Mouse (Mus musculus): Measurements from ENCODE around the gene Tes. TPM values are rescaled to one million over a fixed set of nuclear protein-coding genes. Genes with fewer than 3 reads are reported as not detected.

The Tes gene
- polyA plus RNA-seq, 1 experiment from 2014 or later: 114 TPM

DNA sequence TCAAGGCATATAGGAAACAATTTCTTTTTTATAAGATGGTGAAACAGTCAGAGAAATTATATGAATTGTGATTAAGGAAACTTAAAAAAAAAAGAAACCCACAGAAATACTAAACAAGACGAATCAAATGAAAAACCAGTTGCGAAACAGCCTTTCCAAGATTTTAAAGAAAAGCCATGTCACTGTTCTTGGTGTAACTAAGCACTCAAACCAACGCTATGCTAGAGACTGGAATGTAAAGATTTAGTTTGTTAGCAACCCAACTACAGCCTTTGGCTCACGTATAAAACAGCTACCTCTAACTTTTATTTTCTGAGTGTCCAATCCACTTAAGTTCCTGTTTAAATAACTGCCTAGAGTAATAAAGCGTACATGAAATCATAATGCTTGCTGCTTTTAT, 7.4 kb downstream of the Tes start:
- H3K27me3 ChIP-seq (ENCODE audit: control insufficient read depth, insufficient read depth, low read length): no peaks in the 10 kb centered on the region
- no peak for TF ChIP-seq CTCF (IDR thresholded peaks at IDR 0.05; ENCODE audit: low read depth)
- no peak for TF ChIP-seq EP300 (optimal IDR thresholded peaks at IDR 0.05)
- H3K4me3 ChIP-seq (ENCODE audit: low read depth, low read length): no peak overlapping the region
- DNase-seq (ENCODE audit: low spot score) (no peak), ATAC-seq (ENCODE audit: low FRiP score, low TSS enrichment) (no peak)
- H3K36me3 ChIP-seq (ENCODE audit: control insufficient read depth, insufficient read depth, low read length): no peaks in the 10 kb centered on the region
- no peak overlapping the region for H3K4me2 ChIP-seq (replicated peaks; ENCODE audit: low read depth)
- H3K9me3 ChIP-seq (ENCODE audit: control insufficient read depth, low read length): no peaks in the 10 kb centered on the region
- H3K27ac ChIP-seq (replicated peaks): no peak overlapping the region
- H3K4me1 ChIP-seq (replicated peaks; ENCODE audit: control insufficient read depth, insufficient read depth): peaks cover under 1% of the 10 kb centered on the region; the same call in 1 of the 2 replicates
- H3K9ac ChIP-seq (ENCODE audit: low read length): no peak overlapping the region
- WGBS: 60% methylated on average over 5 of the region's 5 CpGs

DNA sequence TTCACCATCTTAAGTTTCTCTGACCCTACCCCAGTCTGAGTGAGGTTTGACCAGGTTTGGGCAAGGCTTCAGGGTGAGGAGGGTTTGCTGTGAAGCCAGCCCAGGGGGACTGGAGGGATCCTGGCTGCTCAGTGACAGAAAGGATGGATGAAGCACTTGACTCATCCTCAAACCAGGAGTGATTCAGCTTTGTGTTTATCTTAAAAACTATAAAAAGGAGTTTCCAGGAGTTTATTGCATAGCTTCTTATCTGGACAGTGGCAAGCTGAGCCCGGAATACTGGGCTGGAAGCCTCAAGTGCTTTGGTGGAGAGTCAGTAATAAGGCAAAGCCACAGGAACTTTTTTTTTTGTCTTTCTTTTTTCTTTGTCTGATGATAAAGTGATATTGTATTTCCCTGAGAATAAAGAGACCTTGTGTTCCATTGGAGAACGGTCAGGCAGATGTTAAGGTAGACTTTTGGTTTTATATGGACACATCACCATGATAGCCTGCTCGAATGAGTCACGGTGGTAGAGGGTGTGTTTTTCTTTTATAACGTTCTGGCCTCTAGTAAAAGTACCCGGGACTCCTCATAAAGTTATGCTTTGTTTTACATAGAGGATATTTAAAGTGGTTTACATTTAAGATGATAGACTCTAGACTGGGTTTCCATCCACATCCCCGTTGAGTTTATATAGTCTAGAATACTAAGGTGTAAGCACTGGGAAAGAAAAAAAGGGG, 8.0 kb downstream of the Tes start:
- no peak overlapping the region for H3K4me3 ChIP-seq (ENCODE audit: low read depth, low read length)
- no peak overlapping the region for H3K9ac ChIP-seq (ENCODE audit: low read length)
- H3K36me3 ChIP-seq (ENCODE audit: control insufficient read depth, insufficient read depth, low read length): no peaks in the 10 kb centered on the region
- DNase-seq (ENCODE audit: low spot score) (no peak), ATAC-seq (ENCODE audit: low FRiP score, low TSS enrichment) (0 out of 2 replicates have a peak, but pooled peaks have one; percentile 29)
- H3K9me3 ChIP-seq (ENCODE audit: control insufficient read depth, low read length): no peaks in the 10 kb centered on the region
- H3K4me1 ChIP-seq (replicated peaks; ENCODE audit: control insufficient read depth, insufficient read depth): peaks cover 7% of the 10 kb centered on the region
- WGBS: 46% methylated on average over 7 of the region's 7 CpGs
- H3K27ac ChIP-seq (replicated peaks): no peak overlapping the region
- H3K4me2 ChIP-seq (replicated peaks; ENCODE audit: low read depth): no peak overlapping the region
- TF ChIP-seq CTCF (IDR thresholded peaks at IDR 0.05; ENCODE audit: low read depth): no peak
- no peak for TF ChIP-seq EP300 (optimal IDR thresholded peaks at IDR 0.05)
- no peaks in the 10 kb centered on the region for H3K27me3 ChIP-seq (ENCODE audit: control insufficient read depth, insufficient read depth, low read length)

DNA sequence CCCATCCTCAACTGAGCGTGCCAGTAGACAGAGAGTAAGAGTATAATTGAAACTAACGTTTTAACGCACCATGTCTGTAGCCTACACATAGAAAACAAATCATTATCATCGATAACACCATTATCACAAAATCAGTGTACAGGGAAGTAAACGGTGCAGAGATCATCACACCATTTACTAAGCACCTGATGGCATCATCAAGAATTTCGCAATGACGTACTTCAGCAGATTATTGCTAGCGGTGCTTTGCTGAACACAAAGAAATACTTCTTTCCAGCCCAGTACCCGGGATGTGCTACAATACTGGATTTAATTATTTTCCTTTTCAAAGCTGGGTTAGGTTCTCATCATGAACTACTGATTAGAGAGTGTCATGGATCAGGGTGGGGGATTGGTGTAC, 12.3 kb downstream of the Tes start:
- DNase-seq (ENCODE audit: low spot score): no peak
- H3K4me1 ChIP-seq (replicated peaks; ENCODE audit: control insufficient read depth, insufficient read depth): peaks cover 9% of the 10 kb centered on the region
- 73% methylated on average over 9 of the region's 9 CpGs for WGBS

DNA sequence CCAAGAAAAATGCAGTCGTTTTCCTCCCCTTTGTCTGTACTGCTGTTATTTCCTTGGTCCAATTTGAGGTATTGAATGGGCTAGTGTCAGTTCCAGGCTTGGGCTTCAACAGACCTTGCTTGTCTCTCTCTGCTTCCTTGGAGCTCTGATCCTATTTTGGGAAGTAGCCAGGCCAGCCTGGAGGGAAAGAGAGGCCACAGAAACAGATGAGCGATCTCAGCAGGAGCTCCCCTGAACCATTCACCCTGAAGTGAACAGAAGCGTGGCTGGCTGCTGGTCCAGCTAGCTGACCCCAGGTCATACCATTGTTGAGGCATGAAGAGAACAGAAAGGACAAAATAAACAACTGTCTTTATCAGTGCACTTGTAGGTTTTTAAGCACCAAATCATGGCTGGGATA, 12.8 kb downstream of the Tes start:
- DNase-seq (ENCODE audit: low spot score) (no peak), ATAC-seq (ENCODE audit: low FRiP score, low TSS enrichment) (no peak)
- Histone ChIP-seq H3K36me3 (ENCODE audit: control insufficient read depth, insufficient read depth, low read length) (no peaks in the 10 kb centered on the region), H3K4me3 (ENCODE audit: low read depth, low read length) (no peak overlapping the region), H3K4me1 (replicated peaks; ENCODE audit: control insufficient read depth, insufficient read depth) (peaks cover 9% of the 10 kb centered on the region), H3K9ac (ENCODE audit: low read length) (no peak overlapping the region), H3K9me3 (ENCODE audit: control insufficient read depth, low read length) (no peaks in the 10 kb centered on the region), H3K27ac (replicated peaks) (0 out of 2 replicates have a peak overlapping the region, but pooled peaks have one; percentile 0), H3K27me3 (ENCODE audit: control insufficient read depth, insufficient read depth, low read length) (no peaks in the 10 kb centered on the region), H3K4me2 (replicated peaks; ENCODE audit: low read depth) (no peak overlapping the region)
- TF ChIP-seq EP300 (optimal IDR thresholded peaks at IDR 0.05): no peak
- WGBS: 24% methylated on average over 3 of the region's 3 CpGs

More for the DNA sequence above, 12.3 kb downstream of the Tes start:
- no peak for ATAC-seq (ENCODE audit: low FRiP score, low TSS enrichment)
- Histone ChIP-seq H3K9me3 (ENCODE audit: control insufficient read depth, low read length) (no peaks in the 10 kb centered on the region), H3K9ac (ENCODE audit: low read length) (no peak overlapping the region), H3K4me3 (ENCODE audit: low read depth, low read length) (no peak overlapping the region), H3K27me3 (ENCODE audit: control insufficient read depth, insufficient read depth, low read length) (no peaks in the 10 kb centered on the region), H3K27ac (replicated peaks) (no peak overlapping the region), H3K36me3 (ENCODE audit: control insufficient read depth, insufficient read depth, low read length) (no peaks in the 10 kb centered on the region), H3K4me2 (replicated peaks; ENCODE audit: low read depth) (no peak overlapping the region)
- TF ChIP-seq CTCF (IDR thresholded peaks at IDR 0.05; ENCODE audit: low read depth): no peak
- no peak for TF ChIP-seq EP300 (optimal IDR thresholded peaks at IDR 0.05)

DNA sequence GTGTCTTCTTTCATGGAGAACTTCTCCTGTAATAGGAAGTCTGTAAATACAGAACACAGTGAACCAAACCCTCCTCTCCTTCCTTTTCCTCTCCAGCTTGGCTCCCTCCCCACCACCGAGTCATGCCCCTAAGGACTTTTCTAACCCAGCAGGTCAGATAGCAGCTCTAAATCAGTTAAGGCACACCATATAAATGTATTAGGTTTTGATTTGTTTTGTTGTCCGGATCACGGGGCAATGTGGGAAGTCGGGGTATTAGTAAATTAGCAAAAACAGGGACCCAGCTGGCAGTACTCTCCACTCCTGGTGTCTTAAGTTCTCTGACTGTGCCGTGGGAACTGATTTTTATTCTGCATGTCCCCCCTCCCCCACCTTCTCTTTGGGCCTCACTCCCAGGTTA, 14.4 kb downstream of the Tes start:
- DNase-seq (ENCODE audit: low spot score): no peak
- H3K27me3 ChIP-seq (ENCODE audit: control insufficient read depth, insufficient read depth, low read length): no peaks in the 10 kb centered on the region
- 50% methylated on average over 5 of the region's 5 CpGs for WGBS
- H3K4me3 ChIP-seq (ENCODE audit: low read depth, low read length): no peak overlapping the region
- H3K9ac ChIP-seq (ENCODE audit: low read length): no peak overlapping the region
- H3K9me3 ChIP-seq (ENCODE audit: control insufficient read depth, low read length): no peaks in the 10 kb centered on the region
- peak overlapping the region; percentile 6; the same call in 1 of the 2 replicates for H3K27ac ChIP-seq (replicated peaks)
- peaks cover 9% of the 10 kb centered on the region for H3K4me1 ChIP-seq (replicated peaks; ENCODE audit: control insufficient read depth, insufficient read depth)
- ATAC-seq (ENCODE audit: low FRiP score, low TSS enrichment): no peak
- no peaks in the 10 kb centered on the region for H3K36me3 ChIP-seq (ENCODE audit: control insufficient read depth, insufficient read depth, low read length)
- H3K4me2 ChIP-seq (replicated peaks; ENCODE audit: low read depth): no peak overlapping the region
- TF ChIP-seq CTCF (IDR thresholded peaks at IDR 0.05; ENCODE audit: low read depth) (no peak), EP300 (optimal IDR thresholded peaks at IDR 0.05) (no peak)

DNA sequence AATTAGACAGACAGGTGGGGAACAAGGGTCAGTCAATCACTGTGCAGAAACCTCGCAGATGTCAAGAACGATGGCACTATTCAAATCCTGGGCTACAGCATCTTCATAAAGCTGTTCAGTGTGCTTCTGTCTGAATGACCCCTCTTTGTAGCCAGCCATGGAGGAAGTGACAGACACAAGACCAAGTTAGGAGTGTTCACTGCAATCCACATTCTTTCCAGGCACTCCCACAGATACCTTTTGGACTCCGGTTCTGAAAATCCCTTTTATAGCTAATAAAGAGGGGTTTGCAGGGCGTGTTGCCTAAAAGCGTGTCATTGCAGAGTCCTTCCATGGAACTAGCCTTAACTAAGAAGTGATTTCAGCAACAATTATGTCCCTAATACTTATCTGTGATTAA, 14.9 kb downstream of the Tes start:
- H3K27ac ChIP-seq (replicated peaks): peak overlapping the region; percentile 6; the same call in 1 of the 2 replicates
- no peaks in the 10 kb centered on the region for H3K36me3 ChIP-seq (ENCODE audit: control insufficient read depth, insufficient read depth, low read length)
- peaks cover 9% of the 10 kb centered on the region for H3K4me1 ChIP-seq (replicated peaks; ENCODE audit: control insufficient read depth, insufficient read depth)
- TF ChIP-seq EP300 (optimal IDR thresholded peaks at IDR 0.05) (no peak), CTCF (IDR thresholded peaks at IDR 0.05; ENCODE audit: low read depth) (no peak)
- H3K9ac ChIP-seq (ENCODE audit: low read length): no peak overlapping the region
- no peaks in the 10 kb centered on the region for H3K27me3 ChIP-seq (ENCODE audit: control insufficient read depth, insufficient read depth, low read length)
- DNase-seq (ENCODE audit: low spot score) (no peak), ATAC-seq (ENCODE audit: low FRiP score, low TSS enrichment) (no peak)
- H3K4me2 ChIP-seq (replicated peaks; ENCODE audit: low read depth): no peak overlapping the region
- H3K4me3 ChIP-seq (ENCODE audit: low read depth, low read length): no peak overlapping the region
- H3K9me3 ChIP-seq (ENCODE audit: control insufficient read depth, low read length): no peaks in the 10 kb centered on the region
- 59% methylated on average over 5 of the region's 5 CpGs for WGBS

All from stomach, postnatal 0 days (tissue).